Mouse (Mus musculus) frontal cortex, postnatal 10 days (tissue): ENCODE measurements at regions not wholly inside any gene's neighbourhood (a gene's known extent, or its start where the extent isn't known, plus 50 kb on each side); places are given as distances from the start of the nearest gene placed in this dataset.
A peak's percentile ranks its signal among the peaks of the same experiment; 100 is the strongest.
"Not testable (repeated sequence)": the region's sequence is repeated elsewhere in the genome, so short reads cannot be mapped to it uniquely, and the experiment has no call there.

Source experiments
- DNase-seq, 2 experiments: peaks; one replicate each; pipeline ENCODE4 v3.0.0; 2022; ENCODE audit warnings: low spot score in 2 of 2, mixed read lengths in 1 of 2

- no peak for DNase-seq
Measured at GRCm38 (mm10) chr6:140229295-140229694, 188.0 kb upstream of the Plcz1 start.

- DNase-seq, result no peak
Measured at GRCm38 (mm10) chr6:140228741-140229140, 187.5 kb upstream of the Plcz1 start.

- DNase-seq, result no peak
Measured at GRCm38 (mm10) chr6:140222534-140223324, 181.5 kb upstream of the Plcz1 start.

GRCm38 (mm10) chr6:140221653-140222272, 180.5 kb upstream of the Plcz1 start:
- DNase-seq, result no peak

- no peak for DNase-seq
Measured at GRCm38 (mm10) chr6:140218789-140219188, 177.5 kb upstream of the Plcz1 start.

GRCm38 (mm10) chr6:140212403-140212802, 171.1 kb upstream of the Plcz1 start:
- DNase-seq, result no peak

- no peak for DNase-seq
Measured at GRCm38 (mm10) chr6:140210141-140210540, 168.9 kb upstream of the Plcz1 start.

- no peak for DNase-seq
Measured at GRCm38 (mm10) chr6:140209083-140209482, 167.8 kb upstream of the Plcz1 start.

- DNase-seq, result no peak
Measured at GRCm38 (mm10) chr6:140208375-140208774, 167.1 kb upstream of the Plcz1 start.

GRCm38 (mm10) chr6:140206676-140207075, 165.4 kb upstream of the Plcz1 start:
- DNase-seq, result not testable (repeated sequence)

- DNase-seq, result no peak
Measured at GRCm38 (mm10) chr6:140201356-140201755, 160.1 kb upstream of the Plcz1 start.

- DNase-seq, result no peak
Measured at GRCm38 (mm10) chr6:140200322-140200721, 159.1 kb upstream of the Plcz1 start.

- no peak for DNase-seq
Measured at GRCm38 (mm10) chr6:140198036-140198435, 156.8 kb upstream of the Plcz1 start.

GRCm38 (mm10) chr6:140197113-140197675, 155.9 kb upstream of the Plcz1 start:
- DNase-seq, result no peak

- DNase-seq, result no peak
Measured at GRCm38 (mm10) chr6:140194276-140194675, 153.0 kb upstream of the Plcz1 start.

- peak; percentile 22 to 27 for DNase-seq
Measured at GRCm38 (mm10) chr6:140193084-140193939, 152.1 kb upstream of the Plcz1 start.

GRCm38 (mm10) chr6:140192526-140192925, 151.3 kb upstream of the Plcz1 start:
- no peak for DNase-seq

GRCm38 (mm10) chr6:140191341-140191740, 150.1 kb upstream of the Plcz1 start:
- DNase-seq, result no peak

GRCm38 (mm10) chr6:140189601-140190000, 148.3 kb upstream of the Plcz1 start:
- no peak for DNase-seq

GRCm38 (mm10) chr6:140187733-140188132, 146.5 kb upstream of the Plcz1 start:
- DNase-seq, result no peak

GRCm38 (mm10) chr6:140187106-140187505, 145.8 kb upstream of the Plcz1 start:
- no peak for DNase-seq

GRCm38 (mm10) chr6:140179999-140180398, 138.7 kb upstream of the Plcz1 start:
- DNase-seq, result no peak
